Mouse (Mus musculus) E14TG2a.4 (cell line): ENCODE measurements around the gene Ptprn.

Source experiments
- CTCF ChIP-seq: conservative IDR thresholded peaks from 2 replicates; pipeline ENCODE4 v1.5.1; 2014; ENCODE audit warnings: low read length
- NANOG ChIP-seq: IDR thresholded peaks from 2 replicates; pipeline ENCODE4 v1.6.1; 2014; ENCODE audit warnings: borderline replicate concordance, low read length, mixed read lengths

GRCm38 (mm10) chr1:75283017-75283416 lies 18.7 kb upstream of the Ptprn start:
- no peak for TF ChIP-seq CTCF
- no peak for TF ChIP-seq NANOG
